8 mouse cellular contexts compared by ENCODE assay signal in the genomic region with DNA sequence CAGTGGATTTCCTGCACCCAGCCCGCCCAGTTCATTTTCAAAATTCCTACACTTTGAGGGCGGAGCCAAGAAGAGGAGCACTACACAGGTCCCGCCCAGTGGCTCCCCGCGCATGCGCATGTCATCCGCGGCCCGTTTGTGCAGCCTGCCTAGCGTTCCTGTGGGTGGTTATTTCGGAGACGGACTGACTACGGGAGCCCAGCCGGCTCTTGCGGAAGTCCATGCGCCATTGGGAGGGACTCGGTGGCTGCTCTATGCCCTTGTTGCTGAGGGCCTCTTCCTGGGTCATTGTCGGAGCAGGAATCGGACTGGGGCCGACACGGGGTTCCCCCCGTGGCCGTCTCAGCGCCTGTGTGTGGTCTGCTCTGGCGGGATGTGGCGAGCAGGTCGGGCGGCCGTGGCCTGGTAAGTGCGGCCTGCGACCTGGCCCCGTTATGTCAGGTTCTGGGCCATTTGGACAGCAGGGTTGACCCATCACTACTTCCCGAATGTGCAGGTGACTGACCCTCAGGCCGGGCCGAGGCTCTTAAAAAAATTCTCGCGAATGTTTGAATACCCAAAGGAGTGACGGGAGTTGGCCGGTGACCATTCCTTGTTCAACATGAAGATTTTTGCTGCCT. TPM values are rescaled to one million over a fixed set of nuclear protein-coding genes. Genes with fewer than 3 reads are reported as not detected.
DNase-seq lines count a peak whose midpoint lies in the region; ATAC-seq and TF ChIP-seq lines count a peak whose summit lies in the region.

A gene (plus strand): TSS at position 168 of the 620 bp plus-strand sequence.

- no peak within 1 kb of the TSS; the same call in 1 of the 2 replicates for H3K27ac ChIP-seq in MEL (ENCODE audit: control insufficient read depth, low read depth, low read length)
- H3K27ac ChIP-seq in cerebellum, adult 2 months (ENCODE audit: insufficient read depth, low read length), result peak within 1 kb of the TSS; percentile 66
- H3K27ac ChIP-seq in forebrain, postnatal 0 days (ENCODE audit: low read depth, low read length), result 0 out of 2 replicates have a peak within 1 kb of the TSS, but pooled peaks have one; percentile 55
- no peak within 1 kb of the TSS for H3K27ac ChIP-seq in lung, embryonic 15.5 days

- no peaks in the 10 kb centered on the region; a peak in 2 of 4 replicates for H3K27me3 ChIP-seq in MEL (ENCODE audit: control insufficient read depth in 1 of 2, insufficient read depth in 2 of 2, low read length in 2 of 2)
- H3K27me3 ChIP-seq in cerebellum, adult 2 months (ENCODE audit: control insufficient read depth, insufficient read depth, low read length), result no peaks in the 10 kb centered on the region
- H3K27me3 ChIP-seq in forebrain, postnatal 0 days (ENCODE audit: insufficient read depth, low read length), result no peaks in the 10 kb centered on the region
- no peaks in the 10 kb centered on the region for H3K27me3 ChIP-seq in lung, embryonic 15.5 days

- TF ChIP-seq CTCF in MEL (IDR thresholded peaks at IDR 0.05 in 2 of 3, conservative IDR thresholded peaks at IDR 0.05 in 1 of 3; ENCODE audit: control insufficient read depth in 1 of 3, insufficient read depth in 1 of 3, low read depth in 2 of 3, low read length in 3 of 3, poor library complexity in 1 of 3, severe bottlenecking in 1 of 3), result 0 out of 6 replicates have a peak, but pooled peaks of 1 of the 3 experiments have one; percentile 0
- no peak for TF ChIP-seq CTCF in cerebellum, adult 2 months (IDR thresholded peaks at IDR 0.05; ENCODE audit: borderline replicate concordance, insufficient read depth, low read depth, low read length)
- peak; percentile 30; the same call in 1 of the 2 replicates for TF ChIP-seq CTCF in forebrain, postnatal 0 days (IDR thresholded peaks at IDR 0.05; ENCODE audit: low read depth)

- peak; percentile 96 for DNase-seq in MEL (ENCODE audit: low read depth, low spot score)
- peak; percentile 96 to 100 for DNase-seq in cerebellum, adult 2 months
- DNase-seq in forebrain, postnatal 0 days, result peak; percentile 99
- DNase-seq in heart, postnatal 4 days, result peak; percentile 99
- DNase-seq in layer of hippocampus, adult 8-10 months (ENCODE audit: low spot score in 2 of 2), result peak; percentile 95 to 98
- peak; percentile 93 for DNase-seq in ovary, adult 18-20 months (ENCODE audit: low spot score)
- DNase-seq in thymus, postnatal 0 days (ENCODE audit: low spot score), result peak; percentile 95

- H3K4me1 ChIP-seq in MEL (ENCODE audit: control insufficient read depth in 1 of 2, insufficient read depth in 2 of 2, low read length in 2 of 2), result peaks cover 2 to 3% of the 10 kb centered on the region in 2 experiments; a peak in 3 of 4 replicates
- H3K4me1 ChIP-seq in cerebellum, adult 2 months (ENCODE audit: control insufficient read depth, insufficient read depth, low read length), result no peaks in the 10 kb centered on the region
- peaks cover 10% of the 10 kb centered on the region for H3K4me1 ChIP-seq in forebrain, postnatal 0 days (ENCODE audit: insufficient read depth)
- H3K4me1 ChIP-seq in lung, embryonic 15.5 days, result peaks cover 10% of the 10 kb centered on the region

- no peak for TF ChIP-seq RAD21 in MEL (IDR thresholded peaks at IDR 0.05; ENCODE audit: low read depth, low read length)

- H3K9me3 ChIP-seq in MEL (replicated peaks; ENCODE audit: insufficient read depth, low read length), result no peaks in the 10 kb centered on the region
- H3K9me3 ChIP-seq in forebrain, postnatal 0 days (ENCODE audit: low read length), result no peaks in the 10 kb centered on the region
- H3K9me3 ChIP-seq in lung, embryonic 15.5 days, result no peaks in the 10 kb centered on the region

- ATAC-seq in forebrain, postnatal 0 days, result peak; percentile 99
- peak; percentile 98 for ATAC-seq in lung, embryonic 15.5 days (ENCODE audit: borderline replicate concordance, extremely low read depth, low FRiP score, low TSS enrichment)

- WGBS in cerebellum, adult 2 months, result under 1% methylated on average over 39 of the region's 39 CpGs
- WGBS in forebrain, postnatal 0 days, result 1% methylated on average over 39 of the region's 39 CpGs
- under 1% methylated on average over 39 of the region's 39 CpGs for WGBS in lung, embryonic 15.5 days

- TF ChIP-seq POLR2A in MEL (IDR thresholded peaks at IDR 0.05; ENCODE audit: control insufficient read depth in 1 of 2, insufficient read depth in 1 of 2, low read depth in 1 of 2, low read length in 2 of 2, poor library complexity in 1 of 2), result peak; percentile 65 to 76; a peak in 3 of 4 replicates
- peak; percentile 71; the same call in 1 of the 2 replicates for TF ChIP-seq POLR2A in cerebellum, adult 2 months (IDR thresholded peaks at IDR 0.05; ENCODE audit: borderline replicate concordance, insufficient read depth, low read length)

- peak within 1 kb of the TSS; percentile 92 for H3K9ac ChIP-seq in MEL (ENCODE audit: control insufficient read depth, low read depth, low read length, poor library complexity, severe bottlenecking)
- peak within 1 kb of the TSS; percentile 87 for H3K9ac ChIP-seq in forebrain, postnatal 0 days
- peak within 1 kb of the TSS; percentile 92 for H3K9ac ChIP-seq in lung, embryonic 15.5 days

- peak within 1 kb of the TSS; percentile 71 for H3K4me2 ChIP-seq in forebrain, postnatal 0 days (ENCODE audit: low read depth)
- H3K4me2 ChIP-seq in lung, embryonic 15.5 days, result peak within 1 kb of the TSS; percentile 69

- peaks cover 0 to 12% of the 10 kb centered on the region in 2 experiments; a peak in 2 of 4 replicates for H3K36me3 ChIP-seq in MEL (ENCODE audit: control insufficient read depth in 1 of 2, insufficient read depth in 2 of 2, low read length in 2 of 2)
- no peaks in the 10 kb centered on the region for H3K36me3 ChIP-seq in forebrain, postnatal 0 days (ENCODE audit: insufficient read depth)
- H3K36me3 ChIP-seq in lung, embryonic 15.5 days, result no peaks in the 10 kb centered on the region

- peak within 1 kb of the TSS; percentile 81 to 82 for H3K4me3 ChIP-seq in MEL (ENCODE audit: control insufficient read depth in 1 of 2, insufficient read depth in 1 of 2, low read depth in 2 of 2, low read length in 2 of 2)
- H3K4me3 ChIP-seq in cerebellum, adult 2 months (replicated peaks; ENCODE audit: insufficient read depth, low read depth, low read length), result peak within 1 kb of the TSS; percentile 80
- peak within 1 kb of the TSS; percentile 82 for H3K4me3 ChIP-seq in forebrain, postnatal 0 days (ENCODE audit: low read depth, low read length)
- H3K4me3 ChIP-seq in lung, embryonic 15.5 days, result peak within 1 kb of the TSS; percentile 90

- H3K79me2 ChIP-seq in MEL (ENCODE audit: control insufficient read depth, insufficient read depth, low read length, poor library complexity), result peaks cover 18% of the 10 kb centered on the region

- TF ChIP-seq EP300 in MEL (IDR thresholded peaks at IDR 0.05; ENCODE audit: low read depth in 1 of 2, low read length in 2 of 2), result no peak

TF ChIP-seq in MEL, 35 proteins besides CTCF, POLR2A, EP300 and RAD21:
- TF ChIP-seq MAX (IDR thresholded peaks at IDR 0.05; ENCODE audit: low read length), result peak; percentile 39
- peak; percentile 98 for TF ChIP-seq HCFC1 (IDR thresholded peaks at IDR 0.05; ENCODE audit: low read depth, low read length)
- TF ChIP-seq KAT2A (conservative IDR thresholded peaks at IDR 0.05; ENCODE audit: low read depth, low read length), result peak; percentile 90
- peak; percentile 37; the same call in 1 of the 2 replicates for TF ChIP-seq USF1 (IDR thresholded peaks at IDR 0.05; ENCODE audit: low read depth, low read length)
- peak; percentile 70 for TF ChIP-seq TCF12 (IDR thresholded peaks at IDR 0.05; ENCODE audit: low read depth, low read length)
- TF ChIP-seq ETS1 (IDR thresholded peaks at IDR 0.05; ENCODE audit: low read depth, low read length), result peak; percentile 44; the same call in 1 of the 2 replicates
- TF ChIP-seq CHD2 (IDR thresholded peaks at IDR 0.05; ENCODE audit: low read length), result no peak
- no peak for TF ChIP-seq ZKSCAN1 (IDR thresholded peaks at IDR 0.05; ENCODE audit: low read depth, low read length)
- peak; percentile 89 for TF ChIP-seq MXI1 (IDR thresholded peaks at IDR 0.05; ENCODE audit: low read depth, low read length)
- TF ChIP-seq SIN3A (IDR thresholded peaks at IDR 0.05; ENCODE audit: low read length), result peak; percentile 95
- TF ChIP-seq MEF2A (IDR thresholded peaks at IDR 0.05; ENCODE audit: extremely low read depth, insufficient replicate concordance, low read depth, low read length, poor library complexity, severe bottlenecking), result no peak
- TF ChIP-seq RCOR1 (IDR thresholded peaks at IDR 0.05; ENCODE audit: low read depth, low read length), result no peak
- TF ChIP-seq ELF1 (IDR thresholded peaks at IDR 0.05; ENCODE audit: low read depth, low read length), result peak; percentile 97
- peak; percentile 98 for TF ChIP-seq NRF1 (IDR thresholded peaks at IDR 0.05; ENCODE audit: insufficient read depth, low read depth, low read length, poor library complexity, severe bottlenecking)
- peak; percentile 74 for TF ChIP-seq MAZ (IDR thresholded peaks at IDR 0.05; ENCODE audit: low read depth, low read length)
- peak; percentile 71 for TF ChIP-seq TBP (IDR thresholded peaks at IDR 0.05; ENCODE audit: low read depth, low read length)
- TF ChIP-seq MYC (IDR thresholded peaks at IDR 0.05; ENCODE audit: low read depth, low read length), result 0 out of 2 replicates have a peak, but pooled peaks have one; percentile 40
- TF ChIP-seq NELFE (IDR thresholded peaks at IDR 0.05; ENCODE audit: low read depth, low read length), result peak; percentile 71

RNA-seq across cellular contexts. Expression of the gene that starts here (rescaled TPM):
- total RNA-seq in MEL (2012; rRNA removed), result 45.6 and 48.4 TPM in 2 replicates
- polyA plus RNA-seq in MEL (2012; ENCODE audit: insufficient read depth in 1 of 2, insufficient read length in 2 of 2, low read depth in 1 of 2, low replicate concordance in 2 of 2, missing spikeins in 1 of 2), result 10 to 100 TPM; 43.4 to 56.1 TPM
- 53.1 and 53.5 TPM in 2 replicates for polyA plus RNA-seq in cerebellum, adult 2 months (2012; rRNA removed)
- total RNA-seq in forebrain, postnatal 0 days (2014; rRNA removed), result 95.0 and 99.9 TPM in 2 replicates
- 30.7 and 42.8 TPM in 2 replicates for polyA plus RNA-seq in forebrain, postnatal 0 days (2015; fragmentation: Nextera tagmentation; extraction: Ambion mirVana)
- total RNA-seq in heart, postnatal 4 days (2021), result 100 to 1,000 TPM; 118 to 126 TPM
- total RNA-seq in layer of hippocampus, adult 8-10 months (2022), result 100 to 1,000 TPM in 3 of 4 experiments, 10 to 100 TPM in 1; 97.8 to 109 (median 104) TPM
- 31.3 and 31.6 TPM in 2 replicates for polyA plus RNA-seq in lung, embryonic 15.5 days (2015; fragmentation: Nextera tagmentation; extraction: Ambion mirVana)
- 26.8 and 28.3 TPM in 2 replicates for polyA plus RNA-seq in thymus, postnatal 0 days (2015; fragmentation: Nextera tagmentation; extraction: Ambion mirVana)

Comparison
In these comparisons a context has a peak if more than half of its experiments do, and no peak if none do; other contexts are left out.
1. H3K27ac ChIP-seq: peak in cerebellum, adult 2 months (single experiment) and forebrain, postnatal 0 days (single experiment); none in MEL (single experiment) and lung, embryonic 15.5 days (single experiment).
2. Peak in every context shown above with its lines, with median percentiles within 50 percentile points of each other: DNase-seq, H3K4me3 ChIP-seq and H3K9ac ChIP-seq.